Mouse (Mus musculus) hindbrain, postnatal 0 days (tissue): ENCODE measurements at regions not wholly inside any gene's neighbourhood (a gene's known extent, or its start where the extent isn't known, plus 50 kb on each side); places are given as distances from the start of the nearest gene placed in this dataset.
"Not testable (repeated sequence)": the region's sequence is repeated elsewhere in the genome, so short reads cannot be mapped to it uniquely, and the experiment has no call there.

Source experiments
- ATAC-seq: fragments of 200-750 bp; cut with Nextera tagmentation; 2 replicates; pipeline ENCODE4 v1.8.0; 2017; ENCODE audit warnings: mild to moderate bottlenecking, moderate TSS enrichment, moderate library complexity
- DNase-seq: peaks from one replicate; pipeline ENCODE4 v3.0.0-alpha.2; 2015; ENCODE audit warnings: low spot score
- H3K27ac ChIP-seq: fragments of 300-500 bp; sonication (generic); 2 replicates; pipeline ENCODE4 v1.5.1; 2014; ENCODE audit warnings: mild to moderate bottlenecking
- H3K27me3 ChIP-seq: fragments of 300-500 bp; sonication (generic); 2 replicates; pipeline ENCODE4 v1.6.1; 2014; ENCODE audit warnings: low read length, mixed read lengths; ENCODE audit not compliant: insufficient read depth
- H3K36me3 ChIP-seq: fragments of 300-500 bp; sonication (generic); 2 replicates; pipeline ENCODE4 v1.6.1; 2014; ENCODE audit warnings: low read length, mixed read lengths; ENCODE audit not compliant: insufficient read depth
- H3K4me1 ChIP-seq: fragments of 300-500 bp; sonication (generic); 2 replicates; pipeline ENCODE4 v1.6.1; 2014; ENCODE audit warnings: antibody characterized with exemption, low read length, mixed read lengths; ENCODE audit not compliant: insufficient read depth
- H3K4me2 ChIP-seq: fragments of 300-500 bp; sonication (generic); 2 replicates; pipeline ENCODE4 v1.6.1; 2014; ENCODE audit warnings: low read depth, mild to moderate bottlenecking, low read length, moderate library complexity, mixed read lengths
- H3K4me3 ChIP-seq: fragments of 300-500 bp; sonication (generic); 2 replicates; pipeline ENCODE4 v1.5.1; 2014; ENCODE audit warnings: low read length
- H3K9ac ChIP-seq: fragments of 300-500 bp; sonication (generic); replicated peaks from 2 replicates; pipeline ENCODE4 v1.6.1; 2014; ENCODE audit warnings: mild to moderate bottlenecking, low read length, moderate library complexity, mixed read lengths
- H3K9me3 ChIP-seq: fragments of 300-500 bp; sonication (generic); 2 replicates; pipeline ENCODE4 v1.6.1; 2016; ENCODE audit warnings: low read length, mixed read lengths
- CTCF ChIP-seq: IDR thresholded peaks from 2 replicates; pipeline ENCODE4 v1.5.1; 2016; ENCODE audit warnings: antibody characterized with exemption, control low read depth, low read depth
- WGBS: fragments of 180-500 bp; shearing (Covaris S2); extraction: QIAGEN DNeasy Blood & Tissue Kit; methylation state at CpG from one replicate; pipeline ENCODE4 v1.1.7; 2014; 5-methylcytosine and 5-hydroxymethylcytosine counted together

GRCm38 (mm10) chrX:17724990-17725779, 153.1 kb upstream of the Fundc1 start:
- DNase-seq, result peak; percentile 35
- H3K9me3 ChIP-seq, result no peaks in the 10 kb centered on the region
- ATAC-seq, result peak; percentile 91

DNA sequence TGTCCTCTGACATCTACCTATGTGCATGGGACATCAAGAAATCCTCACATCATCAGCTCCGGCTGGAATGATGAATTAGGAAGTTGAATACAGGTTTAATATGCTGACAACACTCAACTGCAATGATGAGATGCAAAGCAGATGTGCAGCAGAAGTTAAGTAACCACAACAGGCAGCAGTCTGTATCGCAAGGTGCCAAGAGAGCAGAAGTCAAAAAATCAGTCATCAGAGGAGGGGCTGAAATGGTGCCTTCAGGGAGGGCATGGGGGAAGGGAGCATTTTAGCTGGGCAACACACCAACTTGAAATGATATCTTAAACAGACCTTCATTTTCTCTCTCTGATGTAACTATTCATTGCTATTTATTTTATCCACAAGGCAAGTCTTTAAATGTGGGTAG, 152.3 kb upstream of the Fundc1 start:
- Histone ChIP-seq H3K4me1 (no peaks in the 10 kb centered on the region), H3K27ac (no peak overlapping the region), H3K4me3 (no peak overlapping the region), H3K9ac (no peak overlapping the region), H3K9me3 (no peaks in the 10 kb centered on the region), H3K36me3 (no peaks in the 10 kb centered on the region), H3K27me3 (no peaks in the 10 kb centered on the region), H3K4me2 (no peak overlapping the region)
- no peak for TF ChIP-seq CTCF
- DNase-seq, result no peak
- WGBS, result 84% methylated on average over 2 of the region's 2 CpGs
- ATAC-seq, result no peak

More at GRCm38 (mm10) chrX:17724990-17725779, 153.1 kb upstream of the Fundc1 start:
- Histone ChIP-seq H3K9ac (no peak overlapping the region), H3K4me2 (no peak overlapping the region), H3K4me1 (no peaks in the 10 kb centered on the region), H3K27me3 (no peaks in the 10 kb centered on the region), H3K27ac (no peak overlapping the region), H3K36me3 (no peaks in the 10 kb centered on the region), H3K4me3 (no peak overlapping the region)
- 31% methylated on average over 7 of the region's 7 CpGs for WGBS
- TF ChIP-seq CTCF, result no peak

DNA sequence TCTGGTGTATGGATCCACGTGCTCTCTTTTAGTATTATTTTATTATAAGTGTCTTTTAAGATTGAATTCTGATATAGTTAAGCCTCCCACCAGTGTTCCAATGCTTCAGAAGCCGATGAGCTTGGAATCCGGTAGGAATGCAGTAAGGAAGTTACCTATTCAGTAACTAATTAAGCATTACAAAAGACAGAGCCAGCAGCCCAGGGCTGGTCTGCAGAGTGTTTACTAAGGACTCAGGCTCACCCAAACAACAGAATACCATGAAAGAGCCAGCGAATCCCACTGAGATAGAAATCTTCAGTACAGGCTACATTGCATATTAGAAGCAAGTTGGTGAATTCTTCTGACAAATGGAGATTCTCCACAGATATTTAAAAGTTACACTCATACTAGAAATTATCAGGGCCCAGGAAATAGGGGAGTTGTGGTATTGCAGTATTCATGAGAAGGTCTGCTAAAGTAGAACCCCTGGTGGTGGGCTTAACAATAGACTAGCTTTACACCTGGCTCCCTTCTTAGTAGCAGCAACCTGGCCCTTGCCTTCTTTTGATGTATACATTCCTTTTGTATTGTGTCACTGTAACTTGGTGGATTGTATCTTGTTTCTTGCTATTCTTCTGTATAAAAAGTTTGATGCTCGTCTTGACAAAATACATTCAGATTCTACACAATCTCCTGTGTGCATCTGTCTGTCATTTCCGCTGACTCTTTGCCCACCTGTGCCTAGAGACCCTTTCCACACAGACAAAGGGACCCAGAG, 149.9 kb upstream of the Fundc1 start:
- H3K4me1 ChIP-seq, H3K9me3 ChIP-seq, H3K4me2 ChIP-seq, H3K27ac ChIP-seq, ATAC-seq, H3K4me3 ChIP-seq, H3K27me3 ChIP-seq, DNase-seq, H3K9ac ChIP-seq, H3K36me3 ChIP-seq: not testable (repeated sequence)
- WGBS, result 66% methylated on average over 6 of the region's 6 CpGs

DNA sequence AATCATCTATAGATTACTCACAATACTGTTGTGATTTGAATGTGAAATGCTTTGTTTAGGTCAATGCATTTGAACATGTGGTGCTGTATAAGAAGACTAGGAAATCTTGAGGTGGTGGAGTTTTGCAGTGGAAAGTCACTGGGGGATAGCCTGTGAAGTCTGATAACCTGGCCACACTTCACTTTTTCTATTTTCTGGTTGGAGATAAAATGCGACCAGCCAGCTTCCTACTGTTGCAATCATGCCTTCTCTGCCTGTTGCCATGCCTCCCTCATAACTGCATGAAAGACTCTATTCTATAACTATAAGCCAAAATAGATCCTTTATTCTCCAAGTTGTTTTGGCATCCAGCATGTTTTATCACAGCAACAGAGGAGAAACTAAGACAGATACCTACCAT, 142.4 kb upstream of the Fundc1 start:
- H3K4me3 ChIP-seq, result no peak overlapping the region
- no peak overlapping the region for H3K4me2 ChIP-seq
- no peak overlapping the region for H3K9ac ChIP-seq
- 61% methylated on average over 1 of the region's 1 CpGs for WGBS
- no peaks in the 10 kb centered on the region for H3K9me3 ChIP-seq
- H3K36me3 ChIP-seq, result no peaks in the 10 kb centered on the region
- no peak overlapping the region for H3K27ac ChIP-seq
- no peak for TF ChIP-seq CTCF
- DNase-seq, result no peak
- no peak for ATAC-seq
- H3K4me1 ChIP-seq, result no peaks in the 10 kb centered on the region
- no peaks in the 10 kb centered on the region for H3K27me3 ChIP-seq

DNA sequence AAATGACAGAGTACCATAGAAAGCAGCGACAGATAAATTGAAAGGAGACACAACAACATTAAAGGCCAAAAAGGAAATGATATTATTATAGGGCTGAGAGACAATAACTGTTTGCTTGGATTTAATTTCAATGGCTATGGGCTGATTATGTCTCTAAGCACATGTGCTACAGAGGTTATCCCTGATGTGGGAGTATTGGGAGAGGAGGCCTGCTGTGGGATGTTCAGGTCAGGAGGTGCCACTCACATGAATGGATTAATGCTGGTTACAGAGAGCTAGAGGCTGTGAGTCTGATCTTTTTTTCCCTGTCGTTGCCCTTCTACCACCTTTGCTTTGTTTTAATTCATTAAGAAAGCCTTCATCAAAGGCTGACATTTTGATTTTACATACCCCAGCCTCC, 140.8 kb upstream of the Fundc1 start:
- Histone ChIP-seq H3K4me2 (no peak overlapping the region), H3K9me3 (no peaks in the 10 kb centered on the region), H3K9ac (no peak overlapping the region), H3K36me3 (no peaks in the 10 kb centered on the region), H3K27me3 (no peaks in the 10 kb centered on the region), H3K27ac (no peak overlapping the region), H3K4me3 (no peak overlapping the region), H3K4me1 (no peaks in the 10 kb centered on the region)
- no peak for ATAC-seq
- DNase-seq, result no peak
- WGBS, result 65% methylated on average over 2 of the region's 2 CpGs
- TF ChIP-seq CTCF, result no peak

GRCm38 (mm10) chrX:17712475-17712874, 140.3 kb upstream of the Fundc1 start:
- H3K4me2 ChIP-seq, result no peak overlapping the region
- no peaks in the 10 kb centered on the region for H3K9me3 ChIP-seq
- H3K4me3 ChIP-seq, result no peak overlapping the region
- no peak overlapping the region for H3K9ac ChIP-seq
- no peak overlapping the region for H3K27ac ChIP-seq
- H3K36me3 ChIP-seq, result no peaks in the 10 kb centered on the region
- H3K4me1 ChIP-seq, result no peaks in the 10 kb centered on the region
- ATAC-seq (no peak), DNase-seq (no peak)
- TF ChIP-seq CTCF, result no peak
- H3K27me3 ChIP-seq, result no peaks in the 10 kb centered on the region
